Mouse (Mus musculus) hindbrain, postnatal 0 days (tissue): ENCODE measurements at regions not wholly inside any gene's neighbourhood (a gene's known extent, or its start where the extent isn't known, plus 50 kb on each side); places are given as distances from the start of the nearest gene placed in this dataset.

Experiments
- ATAC-seq: fragments of 200-750 bp; cut with Nextera tagmentation; 2 replicates; pipeline ENCODE4 v1.8.0; 2017; ENCODE audit warnings: mild to moderate bottlenecking, moderate TSS enrichment, moderate library complexity
- DNase-seq: peaks from one replicate; pipeline ENCODE4 v3.0.0-alpha.2; 2015; ENCODE audit warnings: low spot score
- H3K27ac ChIP-seq: fragments of 300-500 bp; sonication (generic); 2 replicates; pipeline ENCODE4 v1.5.1; 2014; ENCODE audit warnings: mild to moderate bottlenecking
- H3K27me3 ChIP-seq: fragments of 300-500 bp; sonication (generic); 2 replicates; pipeline ENCODE4 v1.6.1; 2014; ENCODE audit warnings: low read length, mixed read lengths; ENCODE audit not compliant: insufficient read depth
- H3K36me3 ChIP-seq: fragments of 300-500 bp; sonication (generic); 2 replicates; pipeline ENCODE4 v1.6.1; 2014; ENCODE audit warnings: low read length, mixed read lengths; ENCODE audit not compliant: insufficient read depth
- H3K4me1 ChIP-seq: fragments of 300-500 bp; sonication (generic); 2 replicates; pipeline ENCODE4 v1.6.1; 2014; ENCODE audit warnings: antibody characterized with exemption, low read length, mixed read lengths; ENCODE audit not compliant: insufficient read depth
- H3K4me2 ChIP-seq: fragments of 300-500 bp; sonication (generic); 2 replicates; pipeline ENCODE4 v1.6.1; 2014; ENCODE audit warnings: low read depth, mild to moderate bottlenecking, low read length, moderate library complexity, mixed read lengths
- H3K4me3 ChIP-seq: fragments of 300-500 bp; sonication (generic); 2 replicates; pipeline ENCODE4 v1.5.1; 2014; ENCODE audit warnings: low read length
- H3K9ac ChIP-seq: fragments of 300-500 bp; sonication (generic); replicated peaks from 2 replicates; pipeline ENCODE4 v1.6.1; 2014; ENCODE audit warnings: mild to moderate bottlenecking, low read length, moderate library complexity, mixed read lengths
- H3K9me3 ChIP-seq: fragments of 300-500 bp; sonication (generic); 2 replicates; pipeline ENCODE4 v1.6.1; 2016; ENCODE audit warnings: low read length, mixed read lengths
- CTCF ChIP-seq: IDR thresholded peaks from 2 replicates; pipeline ENCODE4 v1.5.1; 2016; ENCODE audit warnings: antibody characterized with exemption, control low read depth, low read depth
- WGBS: fragments of 180-500 bp; shearing (Covaris S2); extraction: QIAGEN DNeasy Blood & Tissue Kit; methylation state at CpG from one replicate; pipeline ENCODE4 v1.1.7; 2014; 5-methylcytosine and 5-hydroxymethylcytosine counted together

DNA sequence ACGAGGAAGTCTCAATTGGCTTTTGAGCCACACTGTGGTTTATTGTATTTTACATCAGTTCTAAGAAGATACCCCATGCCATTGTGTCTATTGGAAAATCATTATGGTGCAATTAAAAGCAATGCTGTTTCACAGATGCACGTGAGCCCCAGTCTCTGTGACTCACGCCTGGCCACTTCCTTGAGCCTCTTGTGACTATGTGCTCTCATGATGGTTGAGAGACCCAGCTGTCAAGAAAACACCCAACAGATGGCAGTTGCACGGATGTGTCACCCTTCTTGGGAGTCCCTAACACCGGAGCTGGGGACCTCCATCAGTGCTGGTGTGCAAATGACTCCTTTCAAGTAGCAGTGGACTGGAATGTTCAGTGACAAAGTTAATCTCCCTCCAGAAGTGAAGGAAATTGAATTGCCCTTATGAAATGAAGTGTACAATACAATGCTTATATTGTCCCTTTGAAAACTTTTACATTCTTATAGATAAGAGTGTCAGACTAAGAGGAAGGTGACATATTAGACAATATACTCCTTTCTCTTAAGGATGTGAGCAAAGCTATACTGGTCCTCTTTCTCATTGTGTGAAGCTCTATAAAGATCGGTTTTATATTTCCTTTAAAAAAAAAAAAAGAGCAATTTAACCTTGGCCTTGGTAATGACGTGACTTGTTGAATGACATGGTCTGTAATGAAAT lies 348.5 kb upstream of the Adgrl2 start:
- Histone ChIP-seq H3K9me3 (no peaks in the 10 kb centered on the region), H3K4me3 (no peak overlapping the region), H3K36me3 (no peaks in the 10 kb centered on the region), H3K27me3 (no peaks in the 10 kb centered on the region), H3K4me2 (no peak overlapping the region), H3K27ac (no peak overlapping the region), H3K4me1 (no peaks in the 10 kb centered on the region), H3K9ac (no peak overlapping the region)
- DNase-seq (no peak), ATAC-seq (no peak)
- no peak for TF ChIP-seq CTCF
- WGBS = 71% methylated on average over 7 of the region's 7 CpGs

DNA sequence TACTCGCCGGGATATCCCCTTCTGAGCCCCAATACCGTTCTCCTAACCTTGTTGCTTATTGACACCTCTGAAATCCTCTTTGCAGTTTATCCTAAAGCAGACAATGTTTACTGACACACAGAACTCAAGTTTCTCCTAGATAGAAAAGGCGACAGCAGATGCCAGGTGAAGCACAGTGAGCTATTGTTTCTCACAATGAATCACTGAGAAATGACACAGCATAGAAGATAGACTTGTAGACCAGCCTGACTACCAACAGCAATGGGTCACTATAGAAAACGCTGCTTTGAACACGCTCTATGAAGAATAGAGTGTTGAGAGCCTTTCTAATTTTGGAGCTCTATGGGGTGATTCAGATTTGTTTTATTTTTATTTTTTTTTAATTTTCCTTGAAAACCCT lies 344.9 kb upstream of the Adgrl2 start:
- no peaks in the 10 kb centered on the region for H3K4me1 ChIP-seq
- H3K27me3 ChIP-seq = no peaks in the 10 kb centered on the region
- ATAC-seq (no peak), DNase-seq (no peak)
- H3K4me3 ChIP-seq = no peak overlapping the region
- no peaks in the 10 kb centered on the region for H3K36me3 ChIP-seq
- no peak for TF ChIP-seq CTCF
- no peak overlapping the region for H3K27ac ChIP-seq
- no peaks in the 10 kb centered on the region for H3K9me3 ChIP-seq
- WGBS = 82% methylated on average over 6 of the region's 6 CpGs
- no peak overlapping the region for H3K4me2 ChIP-seq
- no peak overlapping the region for H3K9ac ChIP-seq

DNA sequence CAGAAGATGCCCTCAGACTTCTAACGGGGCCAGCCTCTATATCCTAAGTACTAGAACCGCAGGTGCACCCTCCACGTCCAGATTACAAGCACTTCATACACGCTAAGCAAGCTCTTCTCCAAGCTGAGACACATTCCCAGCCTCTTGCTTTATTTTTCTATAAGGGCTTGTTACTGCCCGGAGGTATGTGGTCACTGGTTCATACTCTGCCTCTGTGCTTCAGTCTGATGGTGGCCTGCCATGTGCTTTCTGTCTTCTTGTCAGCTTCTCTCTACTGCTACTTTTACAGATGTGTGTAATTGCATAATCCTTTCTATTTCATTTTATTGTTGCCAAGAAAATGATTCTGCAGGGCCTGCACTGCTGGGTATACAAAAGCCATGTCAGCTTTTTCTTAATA lies 343.3 kb upstream of the Adgrl2 start:
- Histone ChIP-seq H3K36me3 (no peaks in the 10 kb centered on the region), H3K9me3 (no peaks in the 10 kb centered on the region), H3K4me3 (no peak overlapping the region), H3K9ac (no peak overlapping the region), H3K4me1 (no peaks in the 10 kb centered on the region), H3K4me2 (no peak overlapping the region), H3K27ac (no peak overlapping the region), H3K27me3 (no peaks in the 10 kb centered on the region)
- TF ChIP-seq CTCF = no peak
- no peak for DNase-seq
- WGBS = 74% methylated on average over 5 of the region's 5 CpGs
- no peak for ATAC-seq

DNA sequence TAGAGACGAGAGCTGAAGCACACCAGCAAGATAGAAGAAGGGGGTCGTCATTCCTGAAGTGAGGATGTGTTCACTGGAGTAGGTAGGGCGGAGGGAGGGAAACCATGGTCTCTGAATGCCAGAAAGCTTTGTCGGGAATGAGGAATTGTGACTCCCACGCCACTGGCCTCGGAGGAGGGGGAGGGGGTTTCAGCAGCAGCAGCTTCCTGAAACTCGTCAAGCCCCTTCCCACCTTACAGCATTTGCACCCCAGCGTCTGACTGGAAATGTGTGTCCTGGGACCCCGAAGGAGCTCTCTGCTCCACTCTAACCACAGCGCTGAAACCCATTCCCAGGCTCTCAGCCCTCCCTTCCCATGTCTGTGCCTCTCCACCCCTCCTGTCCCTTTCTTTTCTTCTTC lies 342.8 kb upstream of the Adgrl2 start:
- DNase-seq = no peak
- Histone ChIP-seq H3K27me3 (no peaks in the 10 kb centered on the region), H3K27ac (no peak overlapping the region), H3K4me1 (no peaks in the 10 kb centered on the region), H3K36me3 (no peaks in the 10 kb centered on the region), H3K4me2 (no peak overlapping the region), H3K4me3 (no peak overlapping the region), H3K9me3 (no peaks in the 10 kb centered on the region), H3K9ac (no peak overlapping the region)
- no peak for TF ChIP-seq CTCF
- ATAC-seq = no peak
- WGBS = 50% methylated on average over 10 of the region's 10 CpGs

DNA sequence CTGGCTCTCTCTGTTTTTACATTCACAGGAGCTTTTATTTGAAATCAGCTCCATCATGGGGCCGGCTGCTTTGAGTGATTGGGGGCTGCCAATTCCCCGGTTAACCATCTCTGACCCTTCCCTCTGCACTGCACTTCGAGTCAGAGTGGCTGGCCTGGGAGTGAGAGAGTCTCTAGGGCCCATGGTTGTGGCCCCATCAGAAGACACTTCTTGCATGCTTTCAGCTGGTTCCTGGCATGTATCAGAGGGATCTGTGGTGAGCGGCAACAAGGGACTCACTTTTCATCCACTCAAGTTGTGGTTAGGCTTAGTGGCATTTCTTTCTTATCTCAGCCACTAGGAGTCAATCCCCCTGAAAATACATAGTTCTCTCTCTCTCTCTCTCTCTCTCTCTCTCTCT lies 341.8 kb upstream of the Adgrl2 start:
- Histone ChIP-seq H3K9me3 (no peaks in the 10 kb centered on the region), H3K36me3 (no peaks in the 10 kb centered on the region), H3K9ac (no peak overlapping the region), H3K4me3 (no peak overlapping the region), H3K27me3 (no peaks in the 10 kb centered on the region), H3K4me2 (no peak overlapping the region), H3K4me1 (no peaks in the 10 kb centered on the region), H3K27ac (no peak overlapping the region)
- TF ChIP-seq CTCF = no peak
- DNase-seq (no peak), ATAC-seq (no peak)
- WGBS = 31% methylated on average over 4 of the region's 4 CpGs

DNA sequence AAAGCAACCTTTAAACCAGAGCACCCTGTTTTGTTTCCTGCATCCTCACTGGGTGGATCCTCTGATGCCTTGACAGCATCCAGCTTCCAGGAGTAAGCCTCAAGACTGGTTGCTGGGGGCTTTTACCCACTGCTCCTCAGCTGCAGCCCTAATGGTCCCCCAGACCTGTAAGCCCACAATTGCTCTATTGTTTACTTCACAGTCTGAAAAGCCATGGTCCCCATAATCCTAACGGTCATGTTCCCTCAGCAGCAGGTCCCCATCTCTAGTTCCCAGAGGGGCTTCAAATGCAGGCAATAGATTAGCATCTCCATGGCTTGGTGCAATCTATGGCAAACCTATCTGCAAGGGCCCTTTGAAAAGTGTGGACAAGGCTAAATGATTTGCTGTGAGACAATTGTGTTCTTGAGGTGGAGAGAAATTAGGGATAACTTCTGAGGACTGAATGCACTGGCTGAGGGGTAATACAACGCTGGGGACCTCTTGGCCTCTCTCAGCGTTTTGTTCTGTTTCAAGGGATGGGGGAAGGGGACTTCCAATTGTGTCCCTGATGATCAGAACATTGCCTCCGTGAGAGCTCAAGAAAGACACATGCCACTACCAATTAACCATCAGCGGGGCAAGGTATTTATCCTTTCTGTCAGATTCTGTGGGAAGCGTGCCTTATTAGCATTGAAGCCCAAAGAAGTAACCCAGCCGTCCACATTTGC lies 341.1 kb upstream of the Adgrl2 start:
- no peak for TF ChIP-seq CTCF

DNA sequence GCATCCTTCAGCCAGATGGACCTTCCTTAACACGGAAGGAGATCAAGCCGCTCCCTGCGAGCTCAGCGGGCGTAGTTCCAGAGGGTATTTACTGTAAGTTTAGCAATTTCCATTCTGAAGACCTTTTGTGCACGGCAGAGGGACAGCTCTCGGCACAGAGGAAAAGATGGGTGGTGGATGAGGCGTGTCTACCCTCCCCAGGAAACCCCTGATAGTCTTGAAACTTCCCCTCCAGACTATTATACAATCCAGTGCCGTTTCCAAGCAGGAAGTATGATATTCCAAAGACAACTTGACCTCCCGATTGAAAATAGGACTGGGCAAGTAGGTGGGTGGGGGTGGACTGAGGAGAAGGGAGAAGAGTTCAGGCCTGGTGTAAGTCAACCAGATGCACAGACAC lies 340.4 kb upstream of the Adgrl2 start:
- ATAC-seq (no peak), DNase-seq (no peak)
- no peak overlapping the region for H3K4me2 ChIP-seq
- no peak overlapping the region for H3K27ac ChIP-seq
- WGBS = 73% methylated on average over 10 of the region's 10 CpGs
- H3K9me3 ChIP-seq = no peaks in the 10 kb centered on the region
- no peak overlapping the region for H3K4me3 ChIP-seq
- no peak for TF ChIP-seq CTCF
- H3K36me3 ChIP-seq = no peaks in the 10 kb centered on the region
- H3K9ac ChIP-seq = no peak overlapping the region
- no peaks in the 10 kb centered on the region for H3K27me3 ChIP-seq
- no peaks in the 10 kb centered on the region for H3K4me1 ChIP-seq

More for the DNA sequence above, 341.1 kb upstream of the Adgrl2 start:
- no peak for DNase-seq
- H3K36me3 ChIP-seq = no peaks in the 10 kb centered on the region
- H3K4me2 ChIP-seq = no peak overlapping the region
- H3K27ac ChIP-seq = no peak overlapping the region
- no peaks in the 10 kb centered on the region for H3K9me3 ChIP-seq
- no peak for ATAC-seq
- no peak overlapping the region for H3K9ac ChIP-seq
- no peak overlapping the region for H3K4me3 ChIP-seq
- H3K4me1 ChIP-seq = no peaks in the 10 kb centered on the region
- WGBS = 24% methylated on average over 7 of the region's 7 CpGs
- no peaks in the 10 kb centered on the region for H3K27me3 ChIP-seq
